Mouse (Mus musculus) CD4-positive, CD25-positive, alpha-beta regulatory T cell, adult 9 weeks (primary cell): ENCODE measurements around the gene Fam98b. TPM values are rescaled to one million over a fixed set of nuclear protein-coding genes. Genes with fewer than 3 reads are reported as not detected.

Experiments
- polyA plus RNA-seq: library from polyadenylated mRNA; unstranded; fragments of 100-300 nt; shearing (Covaris generic); gene quantifications from one replicate; pipeline ENCODE4 v1.2.1, GENCODE M21; 2017

The Fam98b gene
- 4.3 TPM for polyA plus RNA-seq

GRCm38 (mm10) chr2:117249255-117250000, at the start of gene Fam98b:
TSS of gene Fam98b (plus strand) at chr2:117249739.

Other genes with a start within 250 kb of the Fam98b start
- gene Spred1, start 128.4 kb upstream of the Fam98b start, polyA plus RNA-seq: 0.52 TPM
- 102 TPM for gene Rasgrp1, start 93.3 kb downstream of the Fam98b start, polyA plus RNA-seq